Mouse (Mus musculus): ENCODE measurements around the gene Adap1. TPM values are rescaled to one million over a fixed set of nuclear protein-coding genes. Genes with fewer than 3 reads are reported as not detected.

Gene Adap1
- polyA plus RNA-seq, 1 experiment from 2014 or later: 2.6 TPM

DNA sequence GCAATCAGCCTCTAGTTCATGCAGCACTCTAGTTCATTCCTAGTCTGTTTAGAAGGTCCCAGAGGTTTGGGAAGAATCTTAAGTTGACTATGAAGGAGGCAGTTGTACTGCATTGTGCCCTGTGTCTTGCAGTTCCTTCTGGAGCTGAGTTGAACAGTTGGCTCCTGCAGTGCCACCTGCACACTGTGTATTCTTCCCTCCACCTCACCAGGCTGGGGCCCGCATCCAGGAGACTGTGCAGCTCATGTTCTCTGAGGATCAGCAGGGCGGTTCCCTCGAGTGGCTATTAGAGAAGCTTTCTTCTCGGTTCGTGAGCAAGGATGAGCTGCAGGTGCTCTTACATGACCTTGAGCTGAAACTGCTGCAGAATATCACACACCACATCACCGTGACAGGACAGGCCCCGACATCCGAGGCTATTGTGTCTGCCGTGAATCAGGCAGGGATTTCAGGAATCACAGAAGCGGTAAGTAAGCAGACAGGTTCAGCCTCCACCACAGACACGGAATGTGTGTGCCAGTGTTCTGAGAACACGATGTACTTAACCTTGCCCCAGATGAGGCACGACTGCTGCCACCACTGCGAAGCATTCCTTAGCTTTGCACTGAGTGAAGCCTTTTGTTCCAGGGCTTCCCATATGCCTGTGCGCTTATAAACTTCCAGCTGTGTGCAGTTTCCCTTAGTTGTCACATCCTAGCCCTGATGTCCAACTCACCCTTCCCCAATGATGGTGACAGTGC is 84.2 kb downstream of the Adap1 start:
- no peaks in the 10 kb centered on the region for H3K9me3 ChIP-seq (replicated peaks; ENCODE audit: control insufficient read depth, low read length)
- H3K27me3 ChIP-seq (ENCODE audit: control insufficient read depth, insufficient read depth, low read length): no peaks in the 10 kb centered on the region
- H3K9ac ChIP-seq (ENCODE audit: low read length): no peak overlapping the region
- H3K4me3 ChIP-seq (replicated peaks; ENCODE audit: low read length): no peak overlapping the region
- peaks cover 16% of the 10 kb centered on the region; the same call in 1 of the 2 replicates for H3K36me3 ChIP-seq (ENCODE audit: control insufficient read depth, insufficient read depth, low read length)
- H3K4me2 ChIP-seq (ENCODE audit: low read depth, low read length): no peak overlapping the region
- WGBS: 82% methylated on average over 15 of the region's 15 CpGs
- peak overlapping the region; percentile 56; the same call in 1 of the 2 replicates for H3K27ac ChIP-seq (ENCODE audit: low read length)
- H3K4me1 ChIP-seq (ENCODE audit: control insufficient read depth, insufficient read depth, low read length): no peaks in the 10 kb centered on the region
- no peak for ATAC-seq (ENCODE audit: insufficient read depth, low FRiP score)

DNA sequence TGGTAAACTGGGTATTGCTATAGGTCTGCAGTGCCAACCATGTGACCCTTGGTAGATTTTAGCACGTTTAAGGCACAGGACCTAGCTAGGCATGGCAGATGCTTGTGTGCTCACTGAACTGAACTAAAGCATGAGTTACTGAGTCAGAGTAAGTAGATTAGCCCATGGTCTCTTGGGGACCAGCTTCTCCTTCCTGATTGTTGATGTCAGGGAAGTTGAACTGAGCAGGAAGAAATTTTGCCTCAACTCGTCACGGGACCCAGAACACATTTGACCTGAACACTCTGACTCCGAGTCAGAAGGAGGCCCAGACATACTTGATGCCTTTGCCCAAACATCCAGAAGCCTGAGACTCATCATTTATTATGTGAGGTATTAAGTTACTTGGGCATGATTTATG is 88.0 kb downstream of the Adap1 start:
- no peak overlapping the region for H3K4me2 ChIP-seq (ENCODE audit: low read depth, low read length)
- no peaks in the 10 kb centered on the region for H3K9me3 ChIP-seq (replicated peaks; ENCODE audit: control insufficient read depth, low read length)
- WGBS: 52% methylated on average over 4 of the region's 4 CpGs
- peaks cover 18% of the 10 kb centered on the region; the same call in 1 of the 2 replicates for H3K36me3 ChIP-seq (ENCODE audit: control insufficient read depth, insufficient read depth, low read length)
- H3K9ac ChIP-seq (ENCODE audit: low read length): no peak overlapping the region
- H3K27me3 ChIP-seq (ENCODE audit: control insufficient read depth, insufficient read depth, low read length): no peaks in the 10 kb centered on the region
- H3K4me1 ChIP-seq (ENCODE audit: control insufficient read depth, insufficient read depth, low read length): no peaks in the 10 kb centered on the region
- no peak for ATAC-seq (ENCODE audit: insufficient read depth, low FRiP score)
- H3K27ac ChIP-seq (ENCODE audit: low read length): no peak overlapping the region
- no peak overlapping the region for H3K4me3 ChIP-seq (replicated peaks; ENCODE audit: low read length)

DNA sequence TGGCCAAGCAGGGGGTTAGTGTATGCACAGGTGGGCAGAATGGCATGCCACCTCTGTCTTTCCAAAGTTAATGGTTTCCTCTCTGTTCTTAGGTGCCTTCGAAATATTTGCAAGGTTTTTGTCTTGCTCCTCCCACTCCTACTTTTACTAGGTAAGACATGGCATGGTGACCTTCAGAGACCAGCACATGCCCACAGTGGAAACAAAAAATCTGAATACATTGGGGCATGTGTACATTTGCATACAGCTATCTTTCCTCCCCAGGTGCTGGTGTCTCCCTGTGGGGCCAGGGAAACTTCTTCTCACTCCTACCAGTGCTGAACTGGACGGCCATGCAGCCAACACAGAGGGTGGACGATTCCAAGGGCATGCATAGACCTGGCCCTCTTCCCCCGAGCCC is 91.0 kb downstream of the Adap1 start:
- no peak overlapping the region for H3K9ac ChIP-seq (ENCODE audit: low read length)
- H3K9me3 ChIP-seq (replicated peaks; ENCODE audit: control insufficient read depth, low read length): no peaks in the 10 kb centered on the region
- H3K4me2 ChIP-seq (ENCODE audit: low read depth, low read length): no peak overlapping the region
- 88% methylated on average over 4 of the region's 4 CpGs for WGBS
- no peak for ATAC-seq (ENCODE audit: insufficient read depth, low FRiP score)
- H3K4me1 ChIP-seq (ENCODE audit: control insufficient read depth, insufficient read depth, low read length): no peaks in the 10 kb centered on the region
- no peak overlapping the region for H3K4me3 ChIP-seq (replicated peaks; ENCODE audit: low read length)
- H3K27ac ChIP-seq (ENCODE audit: low read length): no peak overlapping the region
- peaks cover 25% of the 10 kb centered on the region for H3K36me3 ChIP-seq (ENCODE audit: control insufficient read depth, insufficient read depth, low read length)
- H3K27me3 ChIP-seq (ENCODE audit: control insufficient read depth, insufficient read depth, low read length): no peaks in the 10 kb centered on the region

GRCm38 (mm10) chr5:139232083-139232482 is 93.3 kb downstream of the Adap1 start:
- Histone ChIP-seq H3K4me2 (ENCODE audit: low read depth, low read length) (no peak overlapping the region), H3K27me3 (ENCODE audit: control insufficient read depth, insufficient read depth, low read length) (no peaks in the 10 kb centered on the region), H3K9ac (ENCODE audit: low read length) (no peak overlapping the region), H3K4me1 (ENCODE audit: control insufficient read depth, insufficient read depth, low read length) (no peaks in the 10 kb centered on the region), H3K36me3 (ENCODE audit: control insufficient read depth, insufficient read depth, low read length) (peaks cover 21% of the 10 kb centered on the region), H3K4me3 (replicated peaks; ENCODE audit: low read length) (no peak overlapping the region), H3K27ac (ENCODE audit: low read length) (no peak overlapping the region), H3K9me3 (replicated peaks; ENCODE audit: control insufficient read depth, low read length) (no peaks in the 10 kb centered on the region)
- 80% methylated on average over 3 of the region's 3 CpGs for WGBS
- no peak for ATAC-seq (ENCODE audit: insufficient read depth, low FRiP score)

- Histone ChIP-seq H3K4me3 (replicated peaks; ENCODE audit: low read length) (no peak overlapping the region), H3K27me3 (ENCODE audit: control insufficient read depth, insufficient read depth, low read length) (no peaks in the 10 kb centered on the region), H3K4me2 (ENCODE audit: low read depth, low read length) (no peak overlapping the region), H3K27ac (ENCODE audit: low read length) (no peak overlapping the region), H3K9ac (ENCODE audit: low read length) (no peak overlapping the region), H3K36me3 (ENCODE audit: control insufficient read depth, insufficient read depth, low read length) (peaks cover 29% of the 10 kb centered on the region), H3K9me3 (replicated peaks; ENCODE audit: control insufficient read depth, low read length) (no peaks in the 10 kb centered on the region), H3K4me1 (ENCODE audit: control insufficient read depth, insufficient read depth, low read length) (no peaks in the 10 kb centered on the region)
- WGBS: 88% methylated on average over 3 of the region's 3 CpGs
- no peak for ATAC-seq (ENCODE audit: insufficient read depth, low FRiP score)
Observed at GRCm38 (mm10) chr5:139229716-139230115, 95.7 kb downstream of the Adap1 start.

DNA sequence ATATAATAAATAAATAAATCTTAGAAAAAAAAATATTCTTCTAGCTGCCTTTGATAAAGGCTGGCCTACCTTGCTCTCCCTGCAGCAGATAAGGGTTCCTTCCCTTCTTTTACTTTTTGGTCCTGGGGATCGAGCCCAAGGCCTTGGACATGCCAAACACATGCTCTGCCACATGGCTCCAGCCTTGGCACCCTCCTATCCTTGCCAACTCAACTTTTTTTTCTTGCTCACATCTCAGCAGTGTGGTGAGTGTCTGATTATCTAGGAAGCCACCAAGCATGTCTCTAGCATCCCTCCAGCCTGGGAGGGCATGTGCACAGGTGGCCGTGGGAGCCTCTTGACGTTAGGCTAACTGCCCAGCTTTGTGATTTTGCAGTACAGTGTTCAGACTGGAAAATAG is 97.1 kb downstream of the Adap1 start:
- Histone ChIP-seq H3K4me3 (replicated peaks; ENCODE audit: low read length) (no peak overlapping the region), H3K4me2 (ENCODE audit: low read depth, low read length) (no peak overlapping the region), H3K36me3 (ENCODE audit: control insufficient read depth, insufficient read depth, low read length) (peaks cover 30% of the 10 kb centered on the region), H3K4me1 (ENCODE audit: control insufficient read depth, insufficient read depth, low read length) (no peaks in the 10 kb centered on the region), H3K27ac (ENCODE audit: low read length) (no peak overlapping the region), H3K9me3 (replicated peaks; ENCODE audit: control insufficient read depth, low read length) (no peaks in the 10 kb centered on the region), H3K27me3 (ENCODE audit: control insufficient read depth, insufficient read depth, low read length) (no peaks in the 10 kb centered on the region), H3K9ac (ENCODE audit: low read length) (no peak overlapping the region)
- ATAC-seq (ENCODE audit: insufficient read depth, low FRiP score): no peak
- 93% methylated on average over 3 of the region's 3 CpGs for WGBS

- Histone ChIP-seq H3K4me2 (ENCODE audit: low read depth, low read length) (no peak overlapping the region), H3K27ac (ENCODE audit: low read length) (no peak overlapping the region), H3K9me3 (replicated peaks; ENCODE audit: control insufficient read depth, low read length) (no peaks in the 10 kb centered on the region), H3K36me3 (ENCODE audit: control insufficient read depth, insufficient read depth, low read length) (peaks cover 28% of the 10 kb centered on the region), H3K9ac (ENCODE audit: low read length) (no peak overlapping the region), H3K4me1 (ENCODE audit: control insufficient read depth, insufficient read depth, low read length) (no peaks in the 10 kb centered on the region), H3K4me3 (replicated peaks; ENCODE audit: low read length) (no peak overlapping the region), H3K27me3 (ENCODE audit: control insufficient read depth, insufficient read depth, low read length) (no peaks in the 10 kb centered on the region)
- no peak for ATAC-seq (ENCODE audit: insufficient read depth, low FRiP score)
- 95% methylated on average over 2 of the region's 2 CpGs for WGBS
Observed at GRCm38 (mm10) chr5:139227645-139228044, 97.8 kb downstream of the Adap1 start.

GRCm38 (mm10) chr5:139227236-139227635 is 98.2 kb downstream of the Adap1 start:
- no peak for ATAC-seq (ENCODE audit: insufficient read depth, low FRiP score)
- no peaks in the 10 kb centered on the region for H3K27me3 ChIP-seq (ENCODE audit: control insufficient read depth, insufficient read depth, low read length)
- no peak overlapping the region for H3K27ac ChIP-seq (ENCODE audit: low read length)
- no peak overlapping the region for H3K4me3 ChIP-seq (replicated peaks; ENCODE audit: low read length)
- H3K9me3 ChIP-seq (replicated peaks; ENCODE audit: control insufficient read depth, low read length): no peaks in the 10 kb centered on the region
- H3K4me2 ChIP-seq (ENCODE audit: low read depth, low read length): no peak overlapping the region
- no peaks in the 10 kb centered on the region for H3K4me1 ChIP-seq (ENCODE audit: control insufficient read depth, insufficient read depth, low read length)
- H3K36me3 ChIP-seq (ENCODE audit: control insufficient read depth, insufficient read depth, low read length): peaks cover 26% of the 10 kb centered on the region
- 95% methylated on average over 4 of the region's 4 CpGs for WGBS
- no peak overlapping the region for H3K9ac ChIP-seq (ENCODE audit: low read length)

GRCm38 (mm10) chr5:139223331-139223730 is 102.1 kb downstream of the Adap1 start:
- Histone ChIP-seq H3K27me3 (ENCODE audit: control insufficient read depth, insufficient read depth, low read length) (no peaks in the 10 kb centered on the region), H3K4me1 (ENCODE audit: control insufficient read depth, insufficient read depth, low read length) (no peaks in the 10 kb centered on the region), H3K4me2 (ENCODE audit: low read depth, low read length) (no peak overlapping the region), H3K9ac (ENCODE audit: low read length) (no peak overlapping the region), H3K4me3 (replicated peaks; ENCODE audit: low read length) (no peak overlapping the region), H3K27ac (ENCODE audit: low read length) (no peak overlapping the region), H3K9me3 (replicated peaks; ENCODE audit: control insufficient read depth, low read length) (no peaks in the 10 kb centered on the region), H3K36me3 (ENCODE audit: control insufficient read depth, insufficient read depth, low read length) (peaks cover 22% of the 10 kb centered on the region)
- ATAC-seq (ENCODE audit: insufficient read depth, low FRiP score): no peak
- 91% methylated on average over 10 of the region's 10 CpGs for WGBS

Data from stomach, embryonic 16.5 days (tissue).